Mouse (Mus musculus) cortical plate, adult 2 months (tissue): ENCODE measurements around the gene Vps52.

Experiments used
- CTCF ChIP-seq: fragments of 200-500 bp; IDR thresholded peaks from 2 replicates; pipeline ENCODE4 v1.5.1; 2011; ENCODE audit warnings: mild to moderate bottlenecking, control low read depth, low read length; ENCODE audit not compliant: insufficient read depth; ENCODE audit errors: extremely low read depth
- POLR2A ChIP-seq: fragments of 200-500 bp; IDR thresholded peaks from 2 replicates; pipeline ENCODE4 v1.6.1; 2011; ENCODE audit warnings: mild to moderate bottlenecking, low read length, control low read depth; ENCODE audit not compliant: insufficient read depth; ENCODE audit errors: extremely low read depth

DNA sequence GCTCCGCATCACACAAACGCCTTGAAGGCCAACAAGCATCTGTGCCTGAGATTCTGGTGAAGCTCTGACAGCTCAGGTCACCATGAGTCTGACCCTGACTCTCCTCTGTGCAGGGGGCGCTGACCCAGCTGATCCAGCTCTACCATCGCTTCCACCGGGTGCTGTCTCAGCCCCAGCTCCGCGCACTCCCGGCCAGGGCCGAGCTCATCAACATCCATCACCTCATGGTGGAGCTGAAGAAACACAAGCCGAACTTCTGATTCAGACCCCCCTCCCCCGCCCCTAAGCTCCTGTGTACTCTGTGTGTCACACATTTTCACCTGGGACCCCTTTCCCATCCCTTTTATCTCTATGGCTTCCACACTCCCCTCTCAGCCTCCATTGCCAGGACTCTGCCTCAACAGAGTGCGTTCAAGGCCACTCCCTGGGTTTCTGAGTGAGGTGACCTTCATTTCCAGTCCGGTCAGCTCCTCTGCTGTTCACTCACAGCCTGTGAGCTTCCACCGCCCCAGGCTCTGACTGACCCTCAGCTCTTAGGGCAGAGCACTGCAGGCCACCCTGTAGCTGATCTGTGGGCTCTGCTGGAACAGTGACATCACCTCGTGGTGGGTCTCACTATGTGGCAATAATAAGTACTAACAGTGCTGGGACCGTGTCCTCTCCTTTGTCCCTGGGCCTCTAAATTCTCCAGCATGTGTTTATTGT, 10.4 kb downstream of the Vps52 start:
- TF ChIP-seq POLR2A (no peak), CTCF (no peak)
